Mouse (Mus musculus) kidney, adult 2 months (tissue): ENCODE measurements around the gene Larp1b. TPM values are rescaled to one million over a fixed set of nuclear protein-coding genes. Genes with fewer than 3 reads are reported as not detected.

Experiments
- DNase-seq: peaks from one replicate; pipeline ENCODE4 v3.0.0; 2021
- H3K27ac ChIP-seq: fragments of 200-500 bp; 2 replicates; pipeline ENCODE4 v1.5.1; 2012; ENCODE audit warnings: low read depth, low read length, control low read depth, inconsistent platforms; ENCODE audit not compliant: insufficient read depth
- H3K27me3 ChIP-seq: fragments of 200-500 bp; replicated peaks from 2 replicates; pipeline ENCODE4 v1.6.1; 2012; ENCODE audit warnings: mild to moderate bottlenecking, moderate library complexity, low read length, inconsistent platforms; ENCODE audit not compliant: control insufficient read depth, insufficient read depth
- H3K36me3 ChIP-seq: fragments of 200-500 bp; 2 replicates; pipeline ENCODE4 v1.6.1; 2012; ENCODE audit warnings: mild to moderate bottlenecking, moderate library complexity, low read length, inconsistent platforms; ENCODE audit not compliant: control insufficient read depth, insufficient read depth
- H3K4me1 ChIP-seq: fragments of 200-500 bp; 2 replicates; pipeline ENCODE4 v1.6.1; 2011; ENCODE audit warnings: low read length; ENCODE audit not compliant: control insufficient read depth, insufficient read depth
- H3K4me3 ChIP-seq: fragments of 200-500 bp; 2 replicates; pipeline ENCODE4 v1.5.1; 2011; ENCODE audit warnings: mild to moderate bottlenecking, low read depth, low read length, control low read depth; ENCODE audit not compliant: insufficient read depth
- CTCF ChIP-seq: fragments of 200-500 bp; conservative IDR thresholded peaks from 2 replicates; pipeline ENCODE4 v1.5.1; 2011; ENCODE audit warnings: low read depth, mild to moderate bottlenecking, control low read depth, low read length, moderate library complexity, mixed read lengths; ENCODE audit not compliant: insufficient read depth, insufficient read length
- POLR2A ChIP-seq: fragments of 200-500 bp; IDR thresholded peaks from one replicate; pipeline ENCODE4 v1.6.1; 2011; ENCODE audit warnings: low read depth, low read length, control low read depth
- WGBS: fragments of 180-500 bp; shearing (Covaris S2); methylation state at CpG from one replicate; pipeline ENCODE4 v1.1.7; 2018; 5-methylcytosine and 5-hydroxymethylcytosine counted together
- polyA plus RNA-seq: library from polyadenylated mRNA; depleted of rRNA; stranded (reverse); fragments of >200 nt; gene quantifications from 2 replicates; pipeline ENCODE4 v1.2.3, GENCODE M21; 2012; rRNA removed

Larp1b gene
- polyA plus RNA-seq, 1 experiment = 15.6 TPM

DNA sequence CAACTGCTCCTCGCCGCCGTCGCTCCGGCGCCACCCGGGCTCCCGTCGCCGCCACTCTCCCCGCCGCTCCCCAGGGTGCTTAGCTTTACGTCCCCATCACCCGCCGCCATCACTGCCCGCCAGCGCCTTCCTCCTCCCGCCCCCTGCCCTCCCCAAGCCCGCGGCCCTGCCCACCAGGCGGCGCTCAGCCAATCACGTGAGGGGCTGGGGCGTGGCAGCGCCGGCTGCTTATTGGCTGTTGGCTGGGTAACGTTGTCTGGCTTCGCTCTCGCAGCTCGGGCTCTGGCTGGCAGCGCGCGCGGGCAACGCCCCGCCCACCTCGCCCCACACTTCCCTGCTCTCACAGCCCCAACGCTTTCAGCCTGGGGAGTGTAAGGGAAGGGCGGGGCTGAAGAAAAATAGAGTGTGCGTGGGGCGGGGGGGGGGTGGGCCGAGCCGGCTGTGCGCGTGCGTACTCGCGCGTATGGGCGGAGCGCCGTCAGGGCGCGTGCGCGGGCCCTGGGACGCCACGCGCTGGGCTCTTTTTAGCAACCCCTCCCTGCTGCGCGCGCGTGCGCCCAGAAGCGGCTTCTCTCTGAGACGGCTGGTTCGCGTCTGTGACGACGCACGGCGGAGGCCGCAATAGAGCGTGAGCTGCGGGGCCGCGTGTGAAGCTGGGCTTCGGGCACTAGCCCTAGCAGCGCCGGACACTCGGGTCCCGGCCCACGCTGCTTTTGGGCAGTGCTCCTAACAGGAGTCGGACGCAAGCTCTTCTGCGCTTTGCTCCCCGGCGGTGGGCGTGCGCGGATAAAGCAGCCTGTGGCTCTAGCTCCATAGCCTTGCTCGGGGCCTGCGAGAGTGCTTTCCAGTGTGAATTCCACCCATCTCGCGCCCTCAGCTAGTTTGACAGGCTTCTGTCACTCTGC lies 133.5 kb downstream of the Larp1b start, which contains the start of gene Pgrmc2:
TSS of gene Pgrmc2 (minus strand) at position 162 of the 905 bp plus-strand sequence.
- WGBS = under 1% methylated on average over 91 of the region's 95 CpGs
- no peaks in the 10 kb centered on the region for H3K36me3 ChIP-seq
- no peaks in the 10 kb centered on the region for H3K27me3 ChIP-seq
- no peaks in the 10 kb centered on the region for H3K4me1 ChIP-seq
- peak within 1 kb of the TSS; percentile 72 for H3K27ac ChIP-seq
- peak within 1 kb of the TSS; percentile 70 for H3K4me3 ChIP-seq
- TF ChIP-seq CTCF (no peak; the same call in 1 of the 2 replicates), POLR2A (peak; percentile 82)
- peak; percentile 99 for DNase-seq

DNA sequence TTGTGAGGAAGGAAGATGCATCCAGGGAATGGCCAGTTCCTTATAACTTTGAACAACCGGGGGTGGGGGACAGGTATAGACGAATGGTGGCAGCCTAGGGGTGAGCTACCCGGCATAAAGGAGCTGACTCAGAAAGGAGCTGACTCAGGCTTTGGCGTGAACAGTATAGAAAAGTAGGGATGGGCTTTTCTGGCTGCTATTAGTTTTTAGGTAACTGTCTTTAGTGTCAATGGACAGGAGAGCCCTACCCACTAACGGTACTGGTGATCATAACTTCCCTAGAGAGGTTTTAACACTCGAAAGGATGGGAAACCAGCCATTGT lies 134.1 kb downstream of the Larp1b start:
- no peak for DNase-seq
- Histone ChIP-seq H3K27me3 (no peaks in the 10 kb centered on the region), H3K4me3 (peak overlapping the region; percentile 70), H3K4me1 (no peaks in the 10 kb centered on the region), H3K27ac (peak overlapping the region; percentile 72), H3K36me3 (no peaks in the 10 kb centered on the region)
- WGBS = 0% methylated on average over 6 of the region's 6 CpGs
- TF ChIP-seq CTCF = no peak
- TF ChIP-seq POLR2A = no peak

DNA sequence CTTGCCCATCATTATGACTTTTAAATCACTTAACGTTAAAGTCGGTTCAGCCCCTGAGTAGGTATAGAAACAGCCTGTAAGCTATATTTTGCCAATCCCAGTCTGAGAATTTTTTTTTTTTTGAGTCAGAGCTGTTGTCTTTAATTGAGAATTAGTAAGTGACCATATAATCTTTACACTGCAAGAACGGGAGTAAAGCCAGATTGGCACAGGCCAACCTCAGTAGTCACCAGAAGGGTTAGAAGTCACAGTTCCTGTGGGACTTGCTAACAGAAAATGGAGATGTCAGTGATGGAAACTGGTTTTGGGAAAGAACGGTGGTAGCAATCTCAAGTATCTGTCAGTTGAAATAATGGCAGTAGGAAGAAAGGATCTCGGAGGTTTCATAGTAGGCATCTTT lies 134.8 kb downstream of the Larp1b start:
- no peak for TF ChIP-seq CTCF
- TF ChIP-seq POLR2A = no peak
- 85% methylated on average over 5 of the region's 5 CpGs for WGBS

DNA sequence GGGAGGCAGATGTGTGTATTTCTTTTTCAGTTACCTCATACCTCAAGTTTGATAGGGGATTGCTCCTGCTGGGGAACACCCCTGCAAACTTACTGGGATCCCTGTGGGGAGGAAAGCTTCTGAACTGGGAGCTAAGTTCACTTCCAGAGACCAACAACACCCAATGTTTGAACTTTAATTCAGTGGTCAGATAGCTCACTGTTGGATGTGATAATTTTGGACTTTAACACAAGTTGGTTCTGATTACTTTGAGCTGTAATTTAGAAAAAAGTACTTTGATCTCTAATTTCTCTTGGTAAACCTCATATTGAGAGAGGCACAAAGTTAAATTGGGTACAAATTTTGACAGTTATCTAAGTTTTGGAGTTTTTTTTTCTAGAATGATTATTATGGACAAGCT lies 137.4 kb downstream of the Larp1b start:
- no peak for DNase-seq
- Histone ChIP-seq H3K27ac (no peak overlapping the region), H3K4me3 (no peak overlapping the region), H3K4me1 (no peaks in the 10 kb centered on the region), H3K27me3 (no peaks in the 10 kb centered on the region), H3K36me3 (no peaks in the 10 kb centered on the region)
- TF ChIP-seq CTCF (no peak), POLR2A (no peak)

More for the DNA sequence above, 134.8 kb downstream of the Larp1b start:
- H3K4me1 ChIP-seq = no peaks in the 10 kb centered on the region
- no peak for DNase-seq
- H3K27ac ChIP-seq = no peak overlapping the region
- H3K27me3 ChIP-seq = no peaks in the 10 kb centered on the region
- H3K4me3 ChIP-seq = no peak overlapping the region
- H3K36me3 ChIP-seq = no peaks in the 10 kb centered on the region

Other genes starting within 250 kb of the Larp1b start
- gene Slc25a31, start 241.0 kb upstream of the Larp1b start, polyA plus RNA-seq = 0.08 TPM in 1 of 2 replicates, not detected in the other
- gene Hspa4l, start 205.3 kb upstream of the Larp1b start, polyA plus RNA-seq = 6.5 and 8.1 TPM in 2 replicates
- 0.81 and 1.7 TPM in 2 replicates for gene Plk4, start 149.8 kb upstream of the Larp1b start, polyA plus RNA-seq
- 3.1 and 3.7 TPM in 2 replicates for gene Mfsd8, start 102.9 kb upstream of the Larp1b start, polyA plus RNA-seq
- 5.5 and 6.0 TPM in 2 replicates for gene Abhd18, start 102.9 kb upstream of the Larp1b start, polyA plus RNA-seq
- gene 1700034I23Rik, start 47.3 kb upstream of the Larp1b start, polyA plus RNA-seq = 0.03 TPM in 1 of 2 replicates, not detected in the other
- 19.4 and 21.5 TPM in 2 replicates for gene Pgrmc2, start 133.2 kb downstream of the Larp1b start, polyA plus RNA-seq